27 mouse cellular contexts compared by ENCODE assay signal in genomic region chr2:128434200-128434977, GRCm38 (mm10).
DNase-seq lines count a peak whose midpoint lies in the region; ATAC-seq and TF ChIP-seq lines count a peak whose summit lies in the region.
"Had no signal": no experiment of that assay in that cellular context is flagged by ENCODE, and none has a peak within 500 bp of the region (broad histone marks: within the 10 kb centered on the region; RNA-seq: fewer than 3 reads in every experiment).

No protein-coding gene starts in this region.

- no peak for DNase-seq in forebrain, embryonic 10.5 days (ENCODE audit: extremely low spot score, low spot score)
- DNase-seq in kidney, adult 2 months, result no peak
- DNase-seq in midbrain, embryonic 11.5 days (ENCODE audit: low spot score, missing footprints), result peak; percentile 57
- no peak for DNase-seq in midbrain, embryonic 14.5 days
- no peak for DNase-seq in left cerebral cortex, adult 18-20 months (ENCODE audit: low spot score in 2 of 2)
- DNase-seq in Muller cell, postnatal 12 days (ENCODE audit: inconsistent ontology term), result no peak
- DNase-seq: adrenal gland, postnatal 10 days; cerebellum, adult 11-12 months; cerebellum, postnatal 10 days; gastrocnemius, postnatal 25 days; heart, adult 18-20 months; heart, postnatal 14 days; kidney, postnatal 10 days; right cerebral cortex, postnatal 25 days had no signal

- ATAC-seq in forebrain, embryonic 12.5 days (ENCODE audit: low FRiP score), result no peak
- ATAC-seq in kidney, embryonic 15.5 days (replicated peaks; ENCODE audit: low FRiP score), result 0 out of 2 replicates have a peak, but pooled peaks have one; percentile 28
- no peak for ATAC-seq in midbrain, embryonic 11.5 days (ENCODE audit: low FRiP score)
- ATAC-seq in midbrain, embryonic 14.5 days (ENCODE audit: low FRiP score, low TSS enrichment), result no peak
- ATAC-seq: forebrain, embryonic 13.5 days; hindbrain, embryonic 16.5 days; intestine, embryonic 16.5 days; midbrain, embryonic 16.5 days had no signal

- WGBS in forebrain, embryonic 10.5 days, result 54% methylated on average over 11 of the region's 11 CpGs
- 47% methylated on average over 11 of the region's 11 CpGs for WGBS in forebrain, embryonic 12.5 days
- 37% methylated on average over 11 of the region's 11 CpGs for WGBS in kidney, embryonic 15.5 days
- WGBS in kidney, adult 2 months, result 55% methylated on average over 11 of the region's 11 CpGs
- WGBS in midbrain, embryonic 11.5 days, result 56% methylated on average over 11 of the region's 11 CpGs
- WGBS in midbrain, embryonic 14.5 days, result 55% methylated on average over 11 of the region's 11 CpGs

- no peaks in the 10 kb centered on the region for H3K27me3 ChIP-seq in forebrain, embryonic 10.5 days (ENCODE audit: poor library complexity, severe bottlenecking)
- H3K27me3 ChIP-seq in forebrain, embryonic 12.5 days, result no peaks in the 10 kb centered on the region
- no peaks in the 10 kb centered on the region for H3K27me3 ChIP-seq in kidney, embryonic 15.5 days
- H3K27me3 ChIP-seq in kidney, adult 2 months (replicated peaks; ENCODE audit: control insufficient read depth, insufficient read depth, low read length), result no peaks in the 10 kb centered on the region
- no peaks in the 10 kb centered on the region for H3K27me3 ChIP-seq in midbrain, embryonic 11.5 days (ENCODE audit: control insufficient read depth, insufficient read depth, low read length)
- no peaks in the 10 kb centered on the region for H3K27me3 ChIP-seq in midbrain, embryonic 14.5 days (ENCODE audit: control insufficient read depth, insufficient read depth, low read length)
- H3K27me3 ChIP-seq: forebrain, embryonic 13.5 days; limb, embryonic 12.5 days; lung, embryonic 15.5 days; stomach, embryonic 15.5 days had no signal

- peaks cover 40% of the 10 kb centered on the region for H3K4me1 ChIP-seq in forebrain, embryonic 10.5 days
- H3K4me1 ChIP-seq in forebrain, embryonic 12.5 days, result peaks cover 12% of the 10 kb centered on the region
- peaks cover 25% of the 10 kb centered on the region for H3K4me1 ChIP-seq in kidney, embryonic 15.5 days
- no peaks in the 10 kb centered on the region for H3K4me1 ChIP-seq in kidney, adult 2 months (ENCODE audit: control insufficient read depth, insufficient read depth, low read length)
- no peaks in the 10 kb centered on the region for H3K4me1 ChIP-seq in midbrain, embryonic 11.5 days (ENCODE audit: control insufficient read depth, insufficient read depth, low read length)
- H3K4me1 ChIP-seq in midbrain, embryonic 14.5 days (ENCODE audit: control insufficient read depth, insufficient read depth, low read length), result no peaks in the 10 kb centered on the region

- no peaks in the 10 kb centered on the region for H3K9me3 ChIP-seq in forebrain, embryonic 10.5 days
- H3K9me3 ChIP-seq in forebrain, embryonic 12.5 days, result no peaks in the 10 kb centered on the region
- no peaks in the 10 kb centered on the region for H3K9me3 ChIP-seq in kidney, embryonic 15.5 days (replicated peaks)
- no peaks in the 10 kb centered on the region for H3K9me3 ChIP-seq in midbrain, embryonic 11.5 days (ENCODE audit: control insufficient read depth, low read length)
- H3K9me3 ChIP-seq in midbrain, embryonic 14.5 days (ENCODE audit: control insufficient read depth, low read length), result no peaks in the 10 kb centered on the region
- H3K9me3 ChIP-seq: forebrain, embryonic 13.5 days; hindbrain, embryonic 10.5 days; limb, embryonic 12.5 days; liver, embryonic 15.5 days; lung, embryonic 15.5 days; stomach, embryonic 15.5 days had no signal

- no peak overlapping the region for H3K9ac ChIP-seq in forebrain, embryonic 12.5 days
- no peak overlapping the region for H3K9ac ChIP-seq in kidney, embryonic 15.5 days
- no peak overlapping the region for H3K9ac ChIP-seq in midbrain, embryonic 11.5 days (ENCODE audit: low read length)
- no peak overlapping the region for H3K9ac ChIP-seq in midbrain, embryonic 14.5 days (replicated peaks; ENCODE audit: low read length)
- H3K9ac ChIP-seq: forebrain, embryonic 13.5 days; limb, embryonic 12.5 days; liver, embryonic 15.5 days; lung, embryonic 15.5 days; stomach, embryonic 15.5 days had no signal

- peak overlapping the region; percentile 66 for H3K27ac ChIP-seq in forebrain, embryonic 10.5 days
- no peak overlapping the region for H3K27ac ChIP-seq in forebrain, embryonic 12.5 days
- H3K27ac ChIP-seq in kidney, embryonic 15.5 days, result no peak overlapping the region
- no peak overlapping the region for H3K27ac ChIP-seq in kidney, adult 2 months (ENCODE audit: insufficient read depth, low read depth, low read length)
- H3K27ac ChIP-seq in midbrain, embryonic 11.5 days (ENCODE audit: low read depth, low read length), result no peak overlapping the region
- H3K27ac ChIP-seq in midbrain, embryonic 14.5 days (replicated peaks; ENCODE audit: low read depth, low read length), result no peak overlapping the region
- H3K27ac ChIP-seq: forebrain, embryonic 13.5 days; hindbrain, embryonic 10.5 days; left cerebral cortex, adult 2 months; limb, embryonic 12.5 days; liver, embryonic 15.5 days; lung, embryonic 15.5 days; stomach, embryonic 15.5 days had no signal

- H3K4me2 ChIP-seq in forebrain, embryonic 12.5 days, result no peak overlapping the region
- no peak overlapping the region for H3K4me2 ChIP-seq in kidney, embryonic 15.5 days
- H3K4me2 ChIP-seq in midbrain, embryonic 11.5 days, result no peak overlapping the region
- H3K4me2 ChIP-seq in midbrain, embryonic 14.5 days (ENCODE audit: low read length), result no peak overlapping the region
- H3K4me2 ChIP-seq: forebrain, embryonic 13.5 days; limb, embryonic 12.5 days; liver, embryonic 15.5 days; lung, embryonic 15.5 days; stomach, embryonic 15.5 days had no signal

- H3K4me3 ChIP-seq in forebrain, embryonic 10.5 days, result no peak overlapping the region
- H3K4me3 ChIP-seq in forebrain, embryonic 12.5 days (replicated peaks), result no peak overlapping the region
- H3K4me3 ChIP-seq in kidney, embryonic 15.5 days (replicated peaks), result no peak overlapping the region
- H3K4me3 ChIP-seq in kidney, adult 2 months (ENCODE audit: insufficient read depth, low read depth, low read length), result no peak overlapping the region
- no peak overlapping the region for H3K4me3 ChIP-seq in midbrain, embryonic 11.5 days (ENCODE audit: low read depth, low read length)
- H3K4me3 ChIP-seq in midbrain, embryonic 14.5 days (replicated peaks; ENCODE audit: low read depth, low read length), result no peak overlapping the region
- H3K4me3 ChIP-seq: erythroblast, embryonic 14.5 days; forebrain, embryonic 13.5 days; hindbrain, embryonic 10.5 days; left cerebral cortex, adult 2 months; limb, embryonic 12.5 days; liver, embryonic 15.5 days; lung, embryonic 15.5 days; stomach, embryonic 15.5 days had no signal

- TF ChIP-seq POLR2A in kidney, adult 2 months (IDR thresholded peaks at IDR 0.05; ENCODE audit: low read depth, low read length), result no peak

- TF ChIP-seq CTCF in kidney, adult 2 months (conservative IDR thresholded peaks at IDR 0.05; ENCODE audit: insufficient read depth, insufficient read length, low read depth, low read length), result no peak

- no peaks in the 10 kb centered on the region for H3K36me3 ChIP-seq in forebrain, embryonic 10.5 days (replicated peaks)
- no peaks in the 10 kb centered on the region for H3K36me3 ChIP-seq in forebrain, embryonic 12.5 days (replicated peaks)
- H3K36me3 ChIP-seq in kidney, embryonic 15.5 days, result no peaks in the 10 kb centered on the region
- no peaks in the 10 kb centered on the region for H3K36me3 ChIP-seq in kidney, adult 2 months (ENCODE audit: control insufficient read depth, insufficient read depth, low read length)
- no peaks in the 10 kb centered on the region for H3K36me3 ChIP-seq in midbrain, embryonic 11.5 days (ENCODE audit: control insufficient read depth, insufficient read depth, low read length)
- H3K36me3 ChIP-seq in midbrain, embryonic 14.5 days (ENCODE audit: control insufficient read depth, insufficient read depth, low read length), result no peaks in the 10 kb centered on the region
- H3K36me3 ChIP-seq: hindbrain, embryonic 10.5 days; limb, embryonic 12.5 days; liver, embryonic 15.5 days; lung, embryonic 15.5 days; stomach, embryonic 15.5 days had no signal
